Mouse (Mus musculus) right cerebral cortex, postnatal 14 days (tissue): Measurements from ENCODE around the gene Wnt7b.

Experiments used
- DNase-seq: peaks from one replicate; pipeline ENCODE4 v3.0.0; 2022

Wnt7b gene

GRCm38 (mm10) chr15:85505118-85505925 lies 77.0 kb downstream of the Wnt7b start:
- peak; percentile 36 for DNase-seq

- DNase-seq, result no peak
Observed at GRCm38 (mm10) chr15:85503127-85503526, 79.1 kb downstream of the Wnt7b start, which contains the start of gene 7530416G11Rik. TSS of gene 7530416G11Rik (minus strand) at chr15:85503227.

DNA sequence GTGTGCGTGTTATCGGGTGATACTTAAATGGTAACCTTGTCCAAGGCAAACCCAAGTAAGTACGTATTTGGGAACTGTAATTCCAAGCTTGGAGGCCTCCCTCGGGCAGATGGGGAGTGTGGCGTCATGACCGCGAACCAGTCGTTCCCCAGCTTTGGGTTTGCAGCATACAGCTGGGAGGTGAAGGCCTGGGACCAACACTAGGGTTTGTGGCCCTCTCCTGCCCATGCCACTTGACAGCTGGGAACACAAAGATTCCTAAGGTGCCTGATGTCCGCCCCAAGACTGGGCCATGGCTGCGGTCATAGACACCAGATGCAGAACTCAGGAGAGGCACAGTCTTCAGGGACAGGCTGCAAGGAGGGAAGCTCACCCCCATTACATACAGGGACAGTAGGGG lies 82.0 kb downstream of the Wnt7b start:
- DNase-seq, result no peak

- no peak for DNase-seq
Observed at GRCm38 (mm10) chr15:85497981-85498475, 84.2 kb downstream of the Wnt7b start.

GRCm38 (mm10) chr15:85497548-85497947 lies 84.7 kb downstream of the Wnt7b start:
- DNase-seq, result no peak

DNA sequence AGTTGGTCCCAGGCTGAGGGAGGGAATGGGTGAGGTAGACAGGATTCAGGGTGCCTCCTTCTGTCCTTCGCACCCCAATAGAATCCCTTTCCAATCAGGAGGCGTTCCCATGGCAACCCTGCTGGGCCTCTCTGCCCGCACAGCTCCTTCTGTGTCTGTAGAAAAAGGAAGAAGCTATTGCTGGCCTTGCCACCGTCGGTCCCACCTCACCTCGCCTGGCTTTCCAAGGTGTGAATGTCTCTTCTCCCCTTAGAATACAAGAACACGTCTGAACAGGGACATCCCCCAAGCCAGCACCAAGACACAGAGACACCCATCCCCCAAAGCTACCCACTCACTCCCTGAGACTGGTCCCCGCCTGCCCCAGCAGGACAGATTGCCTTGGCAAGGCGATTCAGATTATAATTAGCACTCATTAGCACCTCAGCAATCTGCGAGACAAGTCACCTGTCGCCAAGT lies 88.1 kb downstream of the Wnt7b start:
- DNase-seq, result peak; percentile 67

DNA sequence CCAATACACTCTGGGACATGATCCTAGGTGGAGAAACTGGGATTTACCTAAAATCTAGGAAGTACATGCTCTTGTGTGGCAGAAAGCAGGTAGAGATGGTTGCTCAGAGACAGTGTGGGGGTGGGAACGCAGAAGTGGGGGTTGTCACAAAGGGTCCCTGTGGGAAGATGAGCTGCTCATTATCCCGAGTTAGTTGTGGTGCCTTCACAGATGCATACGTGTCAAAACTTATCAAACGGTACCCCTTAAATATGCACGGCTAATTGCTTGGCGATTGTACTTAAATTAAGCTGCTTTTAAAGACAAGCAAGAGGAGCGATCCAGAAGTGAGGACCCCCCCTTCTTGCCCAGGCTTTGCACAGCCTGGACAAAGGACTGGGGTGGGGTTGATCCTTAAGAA lies 92.5 kb downstream of the Wnt7b start:
- no peak for DNase-seq

GRCm38 (mm10) chr15:85488900-85489299 lies 93.4 kb downstream of the Wnt7b start:
- DNase-seq, result no peak
